Mouse (Mus musculus) small intestine, adult 2 months (tissue): ENCODE measurements around the gene Gzmn.
"Not testable (repeated sequence)": the region's sequence is repeated elsewhere in the genome, so short reads cannot be mapped to it uniquely, and the experiment has no call there.

ENCODE experiments used
- CTCF ChIP-seq: fragments of 200-500 bp; IDR thresholded peaks from 2 replicates; pipeline ENCODE4 v1.5.1; 2012; ENCODE audit warnings: low read depth, mild to moderate bottlenecking, control low read depth, inconsistent platforms, low read length, moderate library complexity, mixed read lengths; ENCODE audit not compliant: insufficient replicate concordance, insufficient read length; ENCODE audit errors: extremely low read depth
- POLR2A ChIP-seq: fragments of 200-500 bp; IDR thresholded peaks from 2 replicates; pipeline ENCODE4 v1.6.1; 2012; ENCODE audit warnings: low read depth, mild to moderate bottlenecking, control low read depth, inconsistent platforms, low read length, moderate library complexity

GRCm38 (mm10) chr14:56159479-56159878 lies 14.9 kb downstream of the Gzmn start, which contains the start of gene Gzmg:
- TF ChIP-seq CTCF, POLR2A: not testable (repeated sequence)
